Mouse (Mus musculus) MEL (cell line): ENCODE measurements around the gene Tsen2. TPM values are rescaled to one million over a fixed set of nuclear protein-coding genes. Genes with fewer than 3 reads are reported as not detected.

Source experiments
- DNase-seq: peaks from one replicate; pipeline ENCODE4 v3.0.0; 2011; ENCODE audit warnings: low read depth, low spot score
- H3K27ac ChIP-seq: 2 replicates; pipeline ENCODE4 v1.5.1; 2012; ENCODE audit warnings: low read depth, mild to moderate bottlenecking, control low read depth, low read length, moderate library complexity; ENCODE audit not compliant: control insufficient read depth
- H3K27me3 ChIP-seq, 2 experiments: fragments of 150-350 bp in 1 of 2; sonication (generic) in 1 of 2; 2 replicates each; pipeline ENCODE4 v1.6.1; 2012; ENCODE audit warnings: low read length in 2 of 2, mild to moderate bottlenecking in 2 of 2, improper control_type of control experiment in 1 of 2, moderate library complexity in 1 of 2; ENCODE audit not compliant: insufficient read depth in 2 of 2, control insufficient read depth in 1 of 2
- H3K36me3 ChIP-seq, 2 experiments: 2 replicates each; pipeline ENCODE4 v1.6.1; 2012 to 2014; ENCODE audit warnings: low read length in 2 of 2, improper control_type of control experiment in 1 of 2, inconsistent platforms in 1 of 2, mild to moderate bottlenecking in 1 of 2; ENCODE audit not compliant: insufficient read depth in 2 of 2, control insufficient read depth in 1 of 2
- H3K4me1 ChIP-seq, 2 experiments: fragments of 150-350 bp in 1 of 2; sonication (generic) in 1 of 2; 2 replicates each; pipeline ENCODE4 v1.6.1; 2012; ENCODE audit warnings: low read length in 2 of 2, improper control_type of control experiment in 1 of 2, mild to moderate bottlenecking in 1 of 2; ENCODE audit not compliant: insufficient read depth in 2 of 2, control insufficient read depth in 1 of 2
- H3K4me3 ChIP-seq, 2 experiments: fragments of 150-350 bp in 1 of 2; sonication (generic) in 1 of 2; 2 replicates each; pipeline ENCODE4 v1.5.1; 2012; ENCODE audit warnings: low read depth in 2 of 2, low read length in 2 of 2, mild to moderate bottlenecking in 2 of 2, moderate library complexity in 2 of 2, control low read depth in 1 of 2, improper control_type of control experiment in 1 of 2; ENCODE audit not compliant: control insufficient read depth in 1 of 2, insufficient read depth in 1 of 2
- H3K79me2 ChIP-seq: 2 replicates; pipeline ENCODE4 v1.6.1; 2012; ENCODE audit warnings: mild to moderate bottlenecking, low read length, moderate library complexity; ENCODE audit not compliant: control insufficient read depth, poor library complexity, insufficient read depth
- H3K9ac ChIP-seq: 2 replicates; pipeline ENCODE4 v1.6.1; 2012; ENCODE audit warnings: low read depth, mild to moderate bottlenecking, control low read depth, low read length, moderate library complexity; ENCODE audit not compliant: control insufficient read depth, poor library complexity, severe bottlenecking
- H3K9me3 ChIP-seq: fragments of 150-350 bp; sonication (generic); replicated peaks from 2 replicates; pipeline ENCODE4 v1.6.1; 2012; ENCODE audit warnings: mild to moderate bottlenecking, low read length, improper control_type of control experiment, moderate library complexity; ENCODE audit not compliant: insufficient read depth
- BHLHE40 ChIP-seq: IDR thresholded peaks from 2 replicates; pipeline ENCODE4 v1.6.1; 2012; ENCODE audit warnings: low read depth, mild to moderate bottlenecking, inconsistent platforms, low read length, improper control_type of control experiment, borderline replicate concordance
- CHD1 ChIP-seq: IDR thresholded peaks from 2 replicates; pipeline ENCODE4 v1.6.1; 2012; ENCODE audit warnings: low read depth, mild to moderate bottlenecking, inconsistent platforms, low read length, improper control_type of control experiment
- CTCF ChIP-seq, 3 experiments: IDR thresholded peaks in 2 of 3; conservative IDR thresholded peaks in 1 of 3; 2 replicates each; pipeline ENCODE4 v1.5.1; 2011 to 2012; ENCODE audit warnings: low read length in 3 of 3, low read depth in 2 of 3, mild to moderate bottlenecking in 2 of 3, improper control_type of control experiment in 1 of 3, inconsistent platforms in 1 of 3, mixed read lengths in 1 of 3, moderate library complexity in 1 of 3; ENCODE audit not compliant: control insufficient read depth in 1 of 3, insufficient read depth in 1 of 3, poor library complexity in 1 of 3, severe bottlenecking in 1 of 3
- ETS1 ChIP-seq: IDR thresholded peaks from 2 replicates; pipeline ENCODE4 v1.6.1; 2012; ENCODE audit warnings: low read depth, mild to moderate bottlenecking, inconsistent platforms, low read length, improper control_type of control experiment, moderate library complexity
- GABPA ChIP-seq: IDR thresholded peaks from 2 replicates; pipeline ENCODE4 v1.6.1; 2012; ENCODE audit warnings: low read depth, mild to moderate bottlenecking, inconsistent platforms, low read length, improper control_type of control experiment, moderate library complexity
- HCFC1 ChIP-seq: IDR thresholded peaks from 2 replicates; pipeline ENCODE4 v1.6.1; 2012; ENCODE audit warnings: low read depth, mild to moderate bottlenecking, inconsistent platforms, low read length, improper control_type of control experiment, moderate library complexity
- KAT2A ChIP-seq: conservative IDR thresholded peaks from 2 replicates; pipeline ENCODE4 v1.6.1; 2012; ENCODE audit warnings: low read depth, low read length, improper control_type of control experiment, inconsistent platforms
- MAZ ChIP-seq: IDR thresholded peaks from 2 replicates; pipeline ENCODE4 v1.6.1; 2012; ENCODE audit warnings: low read depth, mild to moderate bottlenecking, inconsistent platforms, low read length, improper control_type of control experiment
- MEF2A ChIP-seq: IDR thresholded peaks from 2 replicates; pipeline ENCODE4 v1.6.1; 2014; ENCODE audit warnings: low read depth, mild to moderate bottlenecking, inconsistent platforms, low read length, improper control_type of control experiment; ENCODE audit not compliant: poor library complexity, insufficient replicate concordance, severe bottlenecking; ENCODE audit errors: extremely low read depth
- MYB ChIP-seq: IDR thresholded peaks from 2 replicates; pipeline ENCODE4 v1.6.1; 2011; ENCODE audit warnings: mild to moderate bottlenecking, low read depth, low read length, improper control_type of control experiment
- POLR2AphosphoS5 ChIP-seq: IDR thresholded peaks from 2 replicates; pipeline ENCODE4 v1.6.1; 2012; ENCODE audit warnings: low read depth, borderline replicate concordance, mild to moderate bottlenecking, inconsistent platforms, low read length, moderate library complexity, mixed read lengths
- RAD21 ChIP-seq: IDR thresholded peaks from 2 replicates; pipeline ENCODE4 v1.6.1; 2011; ENCODE audit warnings: mild to moderate bottlenecking, low read depth, low read length, improper control_type of control experiment
- RCOR1 ChIP-seq: IDR thresholded peaks from 2 replicates; pipeline ENCODE4 v1.6.1; 2012; ENCODE audit warnings: low read depth, mild to moderate bottlenecking, inconsistent platforms, low read length, improper control_type of control experiment
- SMC3 ChIP-seq: IDR thresholded peaks from 2 replicates; pipeline ENCODE4 v1.6.1; 2011; ENCODE audit warnings: low read depth, low read length, improper control_type of control experiment
- TAL1 ChIP-seq: IDR thresholded peaks from 2 replicates; pipeline ENCODE4 v1.6.1; 2012; ENCODE audit warnings: mild to moderate bottlenecking, inconsistent platforms, low read length, moderate library complexity, mixed read lengths
- TBP ChIP-seq: IDR thresholded peaks from 2 replicates; pipeline ENCODE4 v1.8.0; 2011; ENCODE audit warnings: low read depth, low read length, improper control_type of control experiment
- USF2 ChIP-seq, 2 experiments: IDR thresholded peaks; 2 replicates each; pipeline ENCODE4 v1.6.1; 2011 to 2012; ENCODE audit warnings: improper control_type of control experiment in 2 of 2, low read length in 2 of 2, borderline replicate concordance in 1 of 2, inconsistent platforms in 1 of 2, low read depth in 1 of 2, mild to moderate bottlenecking in 1 of 2; ENCODE audit not compliant: insufficient read depth in 1 of 2
- ZC3H11A ChIP-seq: IDR thresholded peaks from 2 replicates; pipeline ENCODE4 v1.6.1; 2012; ENCODE audit warnings: low read depth, mild to moderate bottlenecking, inconsistent platforms, low read length, improper control_type of control experiment
- ZKSCAN1 ChIP-seq: IDR thresholded peaks from 2 replicates; pipeline ENCODE4 v1.6.1; 2012; ENCODE audit warnings: low read depth, mild to moderate bottlenecking, inconsistent platforms, low read length, improper control_type of control experiment, moderate library complexity
- ZNF384 ChIP-seq: IDR thresholded peaks from 2 replicates; pipeline ENCODE4 v1.6.1; 2012; ENCODE audit warnings: low read depth, mild to moderate bottlenecking, inconsistent platforms, low read length, improper control_type of control experiment
- polyA plus RNA-seq, 2 experiments: library from polyadenylated mRNA; stranded (reverse) in 1 of 2; unstranded in 1 of 2; fragments of >175 nt in 1 of 2; fragments of >200 nt in 1 of 2; gene quantifications; 2 replicates each; pipeline versions ENCODE4 v1.2.1 to v1.2.4; 2012; ENCODE audit warnings: low replicate concordance in 2 of 2, low read depth in 1 of 2; ENCODE audit not compliant: insufficient read length in 2 of 2, insufficient read depth in 1 of 2, missing spikeins in 1 of 2
- total RNA-seq: library from RNA; depleted of rRNA; stranded (reverse); fragments of 300-350 nt; gene quantifications from 2 replicates; pipeline ENCODE4 v1.2.3, GENCODE M21; 2012

Tsen2 gene
- total and polyA plus RNA-seq, 3 experiments: 27.0 to 32.6 TPM; not detected in 1

- peaks cover 0 to 2% of the 10 kb centered on the region in 2 experiments; a peak in 2 of 4 replicates for H3K27me3 ChIP-seq
- H3K79me2 ChIP-seq: no peaks in the 10 kb centered on the region
- H3K36me3 ChIP-seq: no peaks in the 10 kb centered on the region
- H3K27ac ChIP-seq: no peak overlapping the region
- no peak for DNase-seq
- H3K4me1 ChIP-seq: no peaks in the 10 kb centered on the region
- H3K9ac ChIP-seq: no peak overlapping the region
- TF ChIP-seq CHD1 (no peak), TBP (no peak), TAL1 (no peak), RAD21 (no peak), MEF2A (no peak), ETS1 (no peak)
- no peaks in the 10 kb centered on the region for H3K9me3 ChIP-seq
- H3K4me3 ChIP-seq: no peak overlapping the region
Observed at GRCm38 (mm10) chr6:115521923-115522322, 22.5 kb upstream of the Tsen2 start.

- TF ChIP-seq MYB (no peak), SMC3 (no peak), GABPA (no peak), ZC3H11A (no peak), HCFC1 (no peak), RCOR1 (no peak), TBP (no peak), USF2 (IDR thresholded peaks at IDR 0.05; ENCODE audit: borderline replicate concordance in 1 of 2, insufficient read depth in 1 of 2, low read depth in 1 of 2, low read length in 2 of 2) (no peak), BHLHE40 (no peak), ZNF384 (no peak), MAZ (no peak), KAT2A (no peak), ETS1 (no peak), CTCF (IDR thresholded peaks at IDR 0.05 in 2 of 3, conservative IDR thresholded peaks at IDR 0.05 in 1 of 3; ENCODE audit: control insufficient read depth in 1 of 3, insufficient read depth in 1 of 3, low read depth in 2 of 3, low read length in 3 of 3, poor library complexity in 1 of 3, severe bottlenecking in 1 of 3) (no peak), POLR2AphosphoS5 (no peak), ZKSCAN1 (no peak), RAD21 (no peak)
- TF ChIP-seq, all 39 proteins: peak for 0
- DNase-seq: no peak
- no peaks in the 10 kb centered on the region for H3K4me1 ChIP-seq
Observed at GRCm38 (mm10) chr6:115522691-115523146, 21.7 kb upstream of the Tsen2 start.

More at GRCm38 (mm10) chr6:115522691-115523146, 21.7 kb upstream of the Tsen2 start:
- Histone ChIP-seq H3K9me3 (no peaks in the 10 kb centered on the region), H3K4me3 (no peak overlapping the region), H3K27ac (no peak overlapping the region), H3K9ac (no peak overlapping the region), H3K36me3 (no peaks in the 10 kb centered on the region), H3K79me2 (no peaks in the 10 kb centered on the region), H3K27me3 (peaks cover 0 to 2% of the 10 kb centered on the region in 2 experiments; a peak in 2 of 4 replicates)
